Mouse (Mus musculus): ENCODE measurements around the gene Cidec. TPM values are rescaled to one million over a fixed set of nuclear protein-coding genes. Genes with fewer than 3 reads are reported as not detected.

The Cidec gene
- polyA plus RNA-seq (2012; fragmentation: generic; extraction: Trizol), result not detected
- long read RNA-seq, experiment 1, result 0 reads
- long read RNA-seq, experiment 2, result 0 reads

- Histone ChIP-seq H3K79me3 (ENCODE audit: low read depth) (no peaks in the 10 kb centered on the region), H3K4me3 (ENCODE audit: insufficient read depth, poor library complexity, severe bottlenecking) (no peak within 1 kb of the TSS), H3ac (ENCODE audit: control insufficient read depth, insufficient read length, low read depth) (no peak within 1 kb of the TSS), H3K27me3 (ENCODE audit: control insufficient read depth, insufficient read depth, insufficient read length) (peaks cover 9% of the 10 kb centered on the region), H3K79me2 (ENCODE audit: control insufficient read depth, insufficient read depth) (no peaks in the 10 kb centered on the region), H3K36me3 (ENCODE audit: control insufficient read depth, insufficient read depth) (no peaks in the 10 kb centered on the region)
- TF ChIP-seq FOSL1 (IDR thresholded peaks at IDR 0.05; ENCODE audit: insufficient read depth, low read length, poor library complexity, severe bottlenecking), result no peak
- TF ChIP-seq CEBPB (IDR thresholded peaks at IDR 0.05; ENCODE audit: low read depth), result no peak
- TF ChIP-seq MAX (IDR thresholded peaks at IDR 0.05), result no peak
- no peak for TF ChIP-seq MYOD1 (IDR thresholded peaks at IDR 0.05; ENCODE audit: control insufficient read depth, insufficient read length, low read depth)
- no peak for TF ChIP-seq CTCF (IDR thresholded peaks at IDR 0.05; ENCODE audit: control insufficient read depth, insufficient read depth, insufficient read length)
- no peak for TF ChIP-seq USF1 (IDR thresholded peaks at IDR 0.05; ENCODE audit: low read depth)
Measured at GRCm38 (mm10) chr6:113435664-113436205, at the start of gene Cidec. Gene Cidec, minus strand, starts transcription at chr6:113435760.

DNA sequence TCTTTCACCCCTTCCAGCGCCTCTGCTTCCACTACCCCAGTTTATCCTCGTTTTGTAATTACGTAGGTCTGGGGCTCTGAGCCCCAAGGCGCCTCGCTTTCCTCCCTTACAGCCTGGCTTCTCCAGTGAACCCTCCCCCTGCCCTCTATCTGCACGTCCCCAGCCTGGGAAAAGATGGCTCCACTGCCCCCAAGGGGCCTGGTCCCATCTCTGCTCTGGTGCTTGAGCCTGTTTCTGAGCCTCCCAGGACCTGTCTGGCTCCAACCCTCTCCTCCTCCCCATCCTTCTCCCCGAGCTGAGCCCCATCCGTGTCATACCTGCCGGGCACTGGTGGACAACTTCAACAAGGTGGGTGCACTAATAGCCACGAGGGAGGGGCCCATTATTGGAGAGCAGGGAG is 48.2 kb upstream of the Cidec start:
- Histone ChIP-seq H3K79me2 (ENCODE audit: control insufficient read depth, insufficient read depth) (no peaks in the 10 kb centered on the region), H3K27me3 (ENCODE audit: control insufficient read depth, insufficient read depth, insufficient read length) (no peaks in the 10 kb centered on the region), H3ac (ENCODE audit: control insufficient read depth, insufficient read length, low read depth) (peak overlapping the region; percentile 24), H3K79me3 (ENCODE audit: low read depth) (no peaks in the 10 kb centered on the region), H3K36me3 (ENCODE audit: control insufficient read depth, insufficient read depth) (peaks cover 9% of the 10 kb centered on the region), H3K4me3 (ENCODE audit: insufficient read depth, poor library complexity, severe bottlenecking) (peak overlapping the region; percentile 14)
- no peak for TF ChIP-seq CEBPB (IDR thresholded peaks at IDR 0.05; ENCODE audit: low read depth)
- TF ChIP-seq USF1 (IDR thresholded peaks at IDR 0.05; ENCODE audit: low read depth), result no peak
- no peak for TF ChIP-seq CTCF (IDR thresholded peaks at IDR 0.05; ENCODE audit: control insufficient read depth, insufficient read depth, insufficient read length)
- TF ChIP-seq FOSL1 (IDR thresholded peaks at IDR 0.05; ENCODE audit: insufficient read depth, low read length, poor library complexity, severe bottlenecking), result no peak
- TF ChIP-seq MAX (IDR thresholded peaks at IDR 0.05), result no peak
- TF ChIP-seq MYOG (IDR thresholded peaks at IDR 0.05; ENCODE audit: control insufficient read depth, extremely low read depth, insufficient read length), result no peak
- no peak for TF ChIP-seq MYOD1 (IDR thresholded peaks at IDR 0.05; ENCODE audit: control insufficient read depth, insufficient read length, low read depth)

GRCm38 (mm10) chr6:113483100-113483615 is 47.6 kb upstream of the Cidec start, which contains the start of gene Creld1:
Gene Creld1, plus strand, starts transcription at chr6:113483297.
- no peaks in the 10 kb centered on the region for H3K79me3 ChIP-seq (ENCODE audit: low read depth)
- H3K27me3 ChIP-seq (ENCODE audit: control insufficient read depth, insufficient read depth, insufficient read length), result no peaks in the 10 kb centered on the region
- H3ac ChIP-seq (ENCODE audit: control insufficient read depth, insufficient read length, low read depth), result peak within 1 kb of the TSS; percentile 24
- H3K79me2 ChIP-seq (ENCODE audit: control insufficient read depth, insufficient read depth), result no peaks in the 10 kb centered on the region
- no peak for TF ChIP-seq CEBPB (IDR thresholded peaks at IDR 0.05; ENCODE audit: low read depth)
- peak within 1 kb of the TSS; percentile 14 for H3K4me3 ChIP-seq (ENCODE audit: insufficient read depth, poor library complexity, severe bottlenecking)
- peaks cover 3% of the 10 kb centered on the region for H3K36me3 ChIP-seq (ENCODE audit: control insufficient read depth, insufficient read depth)

DNA sequence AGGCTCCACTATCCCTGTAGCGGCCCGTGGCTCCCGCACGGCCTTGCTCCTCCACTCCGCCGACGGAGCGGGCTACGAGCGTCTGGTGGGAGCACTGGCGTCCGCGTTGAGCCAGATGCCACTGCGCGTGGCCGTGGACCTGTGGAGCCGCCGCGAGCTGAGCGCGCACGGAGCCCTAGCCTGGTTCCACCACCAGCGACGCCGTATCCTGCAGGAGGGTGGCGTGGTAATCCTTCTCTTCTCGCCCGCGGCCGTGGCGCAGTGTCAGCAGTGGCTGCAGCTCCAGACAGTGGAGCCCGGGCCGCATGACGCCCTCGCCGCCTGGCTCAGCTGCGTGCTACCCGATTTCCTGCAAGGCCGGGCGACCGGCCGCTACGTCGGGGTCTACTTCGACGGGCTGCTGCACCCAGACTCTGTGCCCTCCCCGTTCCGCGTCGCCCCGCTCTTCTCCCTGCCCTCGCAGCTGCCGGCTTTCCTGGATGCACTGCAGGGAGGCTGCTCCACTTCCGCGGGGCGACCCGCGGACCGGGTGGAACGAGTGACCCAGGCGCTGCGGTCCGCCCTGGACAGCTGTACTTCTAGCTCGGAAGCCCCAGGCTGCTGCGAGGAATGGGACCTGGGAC is 47.0 kb upstream of the Cidec start:
- Histone ChIP-seq H3K36me3 (ENCODE audit: control insufficient read depth, insufficient read depth) (no peaks in the 10 kb centered on the region), H3ac (ENCODE audit: control insufficient read depth, insufficient read length, low read depth) (no peak overlapping the region), H3K79me2 (ENCODE audit: control insufficient read depth, insufficient read depth) (no peaks in the 10 kb centered on the region), H3K4me3 (ENCODE audit: insufficient read depth, poor library complexity, severe bottlenecking) (no peak overlapping the region), H3K79me3 (ENCODE audit: low read depth) (no peaks in the 10 kb centered on the region), H3K27me3 (ENCODE audit: control insufficient read depth, insufficient read depth, insufficient read length) (no peaks in the 10 kb centered on the region)
- no peak for TF ChIP-seq MAX (IDR thresholded peaks at IDR 0.05)
- TF ChIP-seq CTCF (IDR thresholded peaks at IDR 0.05; ENCODE audit: control insufficient read depth, insufficient read depth, insufficient read length), result no peak
- no peak for TF ChIP-seq MYOD1 (IDR thresholded peaks at IDR 0.05; ENCODE audit: control insufficient read depth, insufficient read length, low read depth)
- TF ChIP-seq FOSL1 (IDR thresholded peaks at IDR 0.05; ENCODE audit: insufficient read depth, low read length, poor library complexity, severe bottlenecking), result no peak
- no peak for TF ChIP-seq MYOG (IDR thresholded peaks at IDR 0.05; ENCODE audit: control insufficient read depth, extremely low read depth, insufficient read length)
- TF ChIP-seq USF1 (IDR thresholded peaks at IDR 0.05; ENCODE audit: low read depth), result no peak
- TF ChIP-seq CEBPB (IDR thresholded peaks at IDR 0.05; ENCODE audit: low read depth), result no peak

GRCm38 (mm10) chr6:113480555-113481373 is 45.2 kb upstream of the Cidec start:
- Histone ChIP-seq H3K79me2 (ENCODE audit: control insufficient read depth, insufficient read depth) (no peaks in the 10 kb centered on the region), H3ac (ENCODE audit: control insufficient read depth, insufficient read length, low read depth) (no peak overlapping the region), H3K4me3 (ENCODE audit: insufficient read depth, poor library complexity, severe bottlenecking) (no peak overlapping the region), H3K27me3 (ENCODE audit: control insufficient read depth, insufficient read depth, insufficient read length) (no peaks in the 10 kb centered on the region), H3K36me3 (ENCODE audit: control insufficient read depth, insufficient read depth) (no peaks in the 10 kb centered on the region), H3K79me3 (ENCODE audit: low read depth) (no peaks in the 10 kb centered on the region)
- TF ChIP-seq MYOD1 (IDR thresholded peaks at IDR 0.05; ENCODE audit: control insufficient read depth, insufficient read length, low read depth), result peak; percentile 87
- TF ChIP-seq CTCF (IDR thresholded peaks at IDR 0.05; ENCODE audit: control insufficient read depth, insufficient read depth, insufficient read length), result no peak
- TF ChIP-seq USF1 (IDR thresholded peaks at IDR 0.05; ENCODE audit: low read depth), result peak; percentile 65
